Mouse (Mus musculus): ENCODE results near the gene Socs4.
"Not testable (repeated sequence)": the region's sequence is repeated elsewhere in the genome, so short reads cannot be mapped to it uniquely, and the experiment has no call there.

Socs4 gene

GRCm38 (mm10) chr14:47291772-47292171 lies 15.0 kb downstream of the Socs4 start:
- DNase-seq: no peak

DNA sequence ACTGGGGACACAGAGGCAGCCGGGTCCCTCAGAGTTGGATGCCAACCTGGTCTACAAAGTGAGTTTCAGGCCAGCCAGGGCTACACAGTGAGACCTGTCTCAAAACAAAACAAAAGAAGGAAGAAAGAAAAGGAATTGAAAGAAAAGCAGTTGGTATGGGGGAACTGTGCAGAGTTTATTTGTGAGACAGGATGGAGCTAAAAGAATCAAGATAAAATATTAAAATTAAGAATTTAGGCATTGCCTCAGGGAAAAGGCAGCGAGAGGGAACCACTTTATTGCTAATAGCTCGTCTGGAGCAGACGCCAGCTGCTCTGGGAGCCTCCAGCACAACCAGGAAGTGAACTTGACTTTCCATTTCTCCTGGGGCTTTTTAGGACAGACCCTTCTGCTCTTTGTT lies 17.4 kb downstream of the Socs4 start:
- no peak for DNase-seq

DNA sequence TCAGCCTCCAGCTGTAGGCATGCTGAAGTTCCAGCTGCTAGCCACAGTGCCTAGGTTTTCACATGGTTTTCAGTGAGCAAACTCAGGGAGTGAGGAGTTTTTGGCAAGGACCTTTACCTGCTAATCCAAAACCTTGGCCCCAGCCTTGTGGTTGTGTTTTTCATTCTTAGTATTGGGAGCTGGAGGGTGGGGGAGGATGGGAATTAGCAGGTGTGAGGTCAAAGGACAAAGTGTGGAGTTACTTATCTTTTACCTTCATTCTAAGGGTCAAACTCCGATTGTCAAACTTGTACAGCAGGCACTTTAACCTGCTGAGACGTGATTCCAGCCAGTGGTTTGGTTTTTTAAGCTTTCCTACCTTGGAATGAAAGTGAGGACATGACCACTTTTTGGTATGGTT lies 19.5 kb downstream of the Socs4 start:
- peak; percentile 18 for DNase-seq

DNA sequence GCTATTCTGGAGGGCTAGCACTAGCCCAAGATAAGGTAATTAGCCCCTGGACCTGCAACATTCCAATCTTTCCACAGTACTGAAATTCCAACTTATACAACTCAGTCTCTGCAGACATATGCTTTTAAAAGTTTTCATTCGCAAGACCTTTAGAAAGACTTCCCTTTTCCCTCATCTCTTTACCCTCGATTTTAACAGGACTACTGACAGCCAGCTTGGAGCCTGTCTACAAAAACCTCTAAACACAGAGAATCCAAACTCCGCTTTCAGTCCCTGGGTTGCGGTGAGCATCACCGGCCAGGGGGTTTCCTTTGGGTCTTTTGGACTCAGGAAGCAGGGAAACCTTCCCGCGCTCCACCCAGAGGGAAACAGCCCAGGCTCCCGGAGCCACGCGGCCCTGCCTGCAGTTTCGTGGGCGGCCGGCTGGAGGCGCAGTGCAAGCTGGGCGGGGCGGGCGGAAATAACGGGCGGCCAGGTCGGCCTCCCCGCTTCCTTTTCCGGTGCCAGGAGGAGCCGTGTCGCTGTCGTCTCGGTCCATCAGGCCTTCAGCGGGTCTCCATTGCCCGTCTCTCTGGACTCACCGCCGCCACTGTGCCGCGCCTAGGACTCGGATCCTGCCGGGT lies 21.2 kb downstream of the Socs4 start, which contains the start of gene Mapk1ip1l:
Gene Mapk1ip1l, plus strand, starts transcription at position 482 of the 623 bp plus-strand sequence.
- DNase-seq: peak; percentile 92

- DNase-seq: no peak
Measured at GRCm38 (mm10) chr14:47298408-47298792, 21.7 kb downstream of the Socs4 start.

DNA sequence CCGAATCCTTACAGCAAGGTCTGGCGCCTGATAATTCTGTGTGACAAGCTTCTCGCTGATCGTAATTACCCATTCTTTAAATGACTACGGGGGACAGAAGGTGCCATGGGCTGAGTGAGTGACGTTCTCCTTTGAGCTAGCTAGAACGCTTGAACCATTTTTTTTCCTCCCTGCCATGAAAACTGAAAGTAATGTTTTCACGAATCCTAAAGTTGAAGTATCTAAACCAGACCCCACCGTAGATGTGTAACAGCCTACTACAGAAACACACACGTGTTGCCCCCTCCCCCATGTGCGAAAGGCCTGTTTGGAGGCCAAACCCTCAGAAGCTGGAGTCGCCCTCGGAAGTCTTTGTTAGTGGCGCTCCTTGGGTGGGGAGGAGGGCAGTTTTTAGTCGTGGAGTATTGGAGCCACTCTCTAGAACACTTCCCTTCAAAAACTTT lies 22.1 kb downstream of the Socs4 start:
- peak; percentile 33 for DNase-seq

DNA sequence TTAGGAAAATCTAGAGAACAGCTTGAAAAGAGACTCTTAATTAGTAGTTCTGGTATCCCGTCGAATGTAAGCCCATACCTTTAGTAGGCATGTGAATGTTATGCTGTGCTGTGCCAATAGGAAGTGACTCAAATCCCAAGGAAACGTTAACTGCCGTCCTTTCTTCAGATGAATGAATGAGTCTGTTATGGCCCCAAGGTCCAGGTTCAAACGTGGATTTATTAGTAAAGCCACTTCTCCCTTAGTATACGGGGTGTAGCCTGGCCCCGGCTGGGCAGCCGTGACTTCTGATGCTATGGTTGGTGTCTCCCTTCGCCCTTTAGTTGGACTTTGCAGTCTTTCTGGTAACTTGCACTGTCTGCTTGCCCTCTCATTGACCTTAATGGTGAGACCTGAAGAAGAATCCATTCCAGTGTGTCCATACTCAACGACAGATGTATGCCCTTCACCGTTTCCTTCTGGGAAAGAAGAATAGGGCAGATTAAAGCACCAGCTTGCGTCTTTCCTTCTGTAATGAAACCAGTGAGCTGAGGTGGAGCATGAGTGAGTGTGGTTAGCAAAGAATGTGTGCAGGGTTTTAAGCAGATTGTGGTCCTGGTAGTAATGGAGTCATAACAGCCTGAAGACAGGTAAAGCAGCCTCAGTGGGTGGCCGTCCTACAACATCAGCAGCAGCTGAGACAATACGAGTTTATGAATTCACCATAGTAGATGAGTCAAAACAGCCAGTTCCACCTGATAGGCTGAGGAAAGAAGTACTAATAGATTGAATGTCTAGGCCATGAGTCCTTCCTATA lies 26.4 kb downstream of the Socs4 start:
- DNase-seq: no peak

- DNase-seq: no peak
Measured at GRCm38 (mm10) chr14:47304814-47305405, 28.2 kb downstream of the Socs4 start.

DNA sequence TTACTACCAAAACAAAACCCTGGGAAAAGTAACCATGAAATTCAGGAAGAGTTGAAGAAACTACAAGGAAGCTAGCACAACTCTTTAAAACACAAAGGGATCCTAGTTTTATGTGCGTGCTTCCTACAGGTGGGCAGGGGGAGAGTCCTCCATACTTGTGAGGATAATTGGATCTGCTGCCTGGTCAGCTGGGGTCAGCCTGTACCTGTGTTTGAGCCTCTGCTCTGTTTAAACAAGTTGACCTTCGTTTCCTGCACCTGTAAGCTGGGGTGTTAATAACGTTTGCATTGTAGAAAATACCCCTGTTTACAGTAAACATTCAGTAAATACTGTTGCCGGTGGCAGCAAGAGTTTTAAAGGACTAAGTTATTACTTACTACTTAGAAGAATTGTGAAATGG lies 29.2 kb downstream of the Socs4 start:
- DNase-seq: no peak

DNA sequence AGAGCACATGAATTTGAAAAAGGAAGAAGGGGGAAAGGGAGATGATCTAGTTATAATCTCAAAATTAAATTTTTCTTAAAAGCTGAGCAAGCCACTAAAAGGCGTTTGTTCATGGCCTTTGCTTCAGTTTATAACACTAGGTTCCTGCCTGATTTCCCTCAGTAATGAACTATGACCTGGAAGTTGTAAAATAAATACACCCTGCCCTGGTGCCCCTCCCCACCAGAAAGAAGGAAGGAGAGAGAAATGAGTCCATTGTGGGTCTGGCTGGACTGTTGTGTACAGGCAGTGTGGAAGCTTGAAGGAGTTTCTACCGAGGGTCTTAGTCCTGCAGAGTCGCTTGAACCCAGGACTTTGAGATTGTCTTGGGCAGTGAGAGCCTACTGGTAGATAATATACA lies 30.9 kb downstream of the Socs4 start:
- no peak for DNase-seq

DNA sequence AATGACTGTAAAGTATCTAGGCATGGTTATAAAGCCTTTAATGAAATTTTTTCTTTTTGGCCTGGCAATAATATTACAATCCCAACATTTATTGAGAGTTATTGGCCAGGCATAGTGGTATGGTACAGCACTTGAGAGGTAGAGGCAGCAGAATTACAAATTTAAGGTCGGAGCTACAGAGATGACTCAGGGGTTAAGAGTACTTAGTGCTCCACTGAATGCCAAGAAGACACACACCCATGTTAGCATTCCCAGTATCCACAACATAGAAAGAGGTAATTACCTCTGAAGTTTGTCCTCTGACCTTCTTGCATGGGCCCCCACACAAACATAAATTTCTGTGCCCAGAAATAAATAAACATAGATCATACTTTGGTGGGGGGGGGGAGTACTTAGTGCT lies 32.3 kb downstream of the Socs4 start:
- no peak for DNase-seq

DNA sequence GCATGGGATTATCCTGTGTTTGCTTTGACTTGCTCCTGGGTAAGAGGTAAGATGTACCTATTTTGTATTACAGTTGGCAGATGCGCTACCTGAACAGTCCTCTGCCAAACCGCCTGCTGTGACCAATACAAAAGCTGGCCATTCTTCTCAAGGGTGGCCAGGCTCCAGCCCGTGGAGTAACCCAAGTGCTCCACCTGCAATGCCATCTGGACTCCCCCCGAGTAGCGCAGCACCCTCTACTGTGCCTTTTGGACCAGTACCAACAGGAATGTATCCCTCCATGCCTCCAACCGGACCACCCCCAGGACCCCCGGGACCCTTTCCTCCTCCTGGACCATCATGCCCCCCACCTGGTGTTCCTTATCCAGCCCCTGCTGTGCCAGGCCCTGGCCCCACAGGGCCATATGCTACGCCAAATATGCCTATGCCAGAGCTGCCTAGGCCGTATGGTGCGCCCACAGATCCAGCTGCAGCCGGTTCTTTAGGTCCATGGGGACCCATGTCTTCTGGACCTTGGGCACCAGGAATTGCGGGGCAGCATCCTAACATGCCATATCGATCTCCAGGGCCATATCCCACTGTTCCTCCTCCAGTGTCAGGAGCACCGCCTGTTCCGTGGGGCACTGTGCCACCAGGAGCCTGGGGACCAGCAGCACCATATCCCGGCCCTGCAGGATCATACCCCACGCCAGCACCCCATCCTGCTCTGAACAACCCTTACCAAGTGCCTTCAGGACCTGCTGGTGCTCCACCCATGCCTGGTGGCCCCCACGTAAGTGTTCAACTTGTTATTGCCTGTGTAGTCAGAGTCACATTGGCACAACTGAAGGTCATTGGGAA lies 33.8 kb downstream of the Socs4 start:
- no peak for DNase-seq

GRCm38 (mm10) chr14:47319362-47319761 lies 42.6 kb downstream of the Socs4 start:
- DNase-seq: no peak

- not testable (repeated sequence) for DNase-seq
Measured at GRCm38 (mm10) chr14:47321581-47321980, 44.9 kb downstream of the Socs4 start.

DNA sequence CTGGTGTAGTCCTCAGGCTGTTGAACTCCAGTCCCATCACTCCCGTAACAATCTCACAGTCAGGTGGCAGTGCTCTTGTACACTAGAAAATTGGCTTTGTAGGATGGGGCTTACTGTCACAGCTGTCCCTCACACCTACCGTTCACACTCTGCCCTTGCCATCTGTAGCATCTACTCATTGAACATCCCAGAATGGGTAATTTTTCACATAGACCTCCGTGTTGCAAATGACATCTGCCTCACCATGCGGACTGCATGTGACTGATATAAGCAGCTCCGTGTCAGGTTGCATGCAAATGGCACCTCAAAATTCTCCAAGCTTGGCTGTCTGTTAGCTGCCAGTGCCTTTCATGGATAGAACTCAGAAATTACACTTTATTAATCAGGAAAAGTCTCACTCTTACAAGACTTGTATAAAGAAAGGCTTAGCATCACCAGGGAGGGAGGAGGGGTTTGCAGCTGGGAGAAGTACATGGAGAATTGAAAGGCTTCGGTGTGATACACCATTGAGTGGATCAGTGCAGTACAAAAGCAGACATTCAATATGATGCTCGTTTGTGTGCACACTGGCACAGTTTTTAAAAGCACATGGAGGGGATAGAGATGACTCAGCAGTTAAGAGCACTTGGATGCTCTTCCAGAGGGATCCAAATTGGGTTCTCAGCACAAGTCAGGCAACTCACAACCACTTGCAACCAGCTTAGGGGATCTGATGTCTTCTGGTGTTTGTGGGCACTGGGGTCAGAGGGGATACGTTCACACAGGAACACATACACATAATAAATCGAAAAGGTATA lies 49.4 kb downstream of the Socs4 start:
- no peak for DNase-seq

GRCm38 (mm10) chr14:47327347-47327746 lies 50.6 kb downstream of the Socs4 start:
- no peak for DNase-seq

- DNase-seq: no peak
Measured at GRCm38 (mm10) chr14:47331920-47332319, 55.2 kb downstream of the Socs4 start.

- peak; percentile 71 for DNase-seq
Measured at GRCm38 (mm10) chr14:47334819-47335218, 58.1 kb downstream of the Socs4 start.

- DNase-seq: no peak
Measured at GRCm38 (mm10) chr14:47335300-47335699, 58.6 kb downstream of the Socs4 start.

- no peak for DNase-seq
Measured at GRCm38 (mm10) chr14:47340231-47340925, 63.6 kb downstream of the Socs4 start.

DNA sequence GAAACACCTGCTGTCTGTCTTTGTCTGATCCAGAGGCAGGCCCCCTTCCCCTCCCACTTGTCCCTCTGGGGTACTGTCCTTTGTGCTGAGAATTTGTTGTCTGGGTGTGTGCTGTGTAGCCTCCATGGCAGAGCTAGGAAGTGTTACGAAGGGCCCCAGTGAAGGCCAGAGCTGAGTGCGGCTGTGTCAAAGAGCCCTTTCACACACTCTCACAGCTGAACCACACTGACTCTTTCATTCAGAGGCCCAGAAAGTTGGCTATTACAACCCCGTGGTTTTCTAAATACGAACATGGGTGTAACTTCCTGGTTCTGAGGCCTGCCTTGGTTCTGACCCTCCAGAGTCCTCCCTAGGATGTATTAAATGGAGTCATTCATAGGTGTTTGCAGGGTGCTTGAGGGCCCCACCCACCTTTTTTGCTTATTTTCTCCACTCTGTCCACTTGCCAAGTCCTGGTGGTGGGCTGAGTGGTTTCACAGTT lies 65.1 kb downstream of the Socs4 start:
- no peak for DNase-seq

Measured in kidney, adult 18-20 months (tissue).